Mouse (Mus musculus) adipocyte (in vitro differentiated cells): ENCODE measurements around the gene Fam71d.

Source experiments
- DNase-seq: peaks from one replicate; pipeline ENCODE4 v3.0.0-alpha.2; 2016; ENCODE audit warnings: low spot score

Fam71d gene

DNA sequence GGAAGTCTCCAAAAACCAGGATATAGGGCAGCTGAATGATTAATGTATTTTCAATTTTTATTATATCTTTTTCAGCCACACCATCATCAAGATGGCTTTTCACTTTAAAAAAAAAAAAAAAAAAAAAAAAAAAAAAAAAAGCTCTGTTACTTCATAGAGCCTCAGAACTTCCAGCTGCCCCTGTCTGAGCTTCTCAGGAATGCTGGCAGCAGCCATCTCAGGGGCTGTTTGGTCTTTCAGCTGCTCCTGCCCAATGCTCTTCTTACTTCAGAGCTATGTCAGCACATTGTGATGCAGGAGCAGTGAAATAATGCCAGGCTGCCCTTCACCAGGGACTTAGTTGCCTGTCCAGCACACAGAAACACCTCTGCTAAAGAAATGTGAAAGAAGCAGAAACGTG, at the start of gene Fam71d:
TSS of gene Fam71d (plus strand) at position 211 of the 400 bp plus-strand sequence.
- no peak for DNase-seq

DNA sequence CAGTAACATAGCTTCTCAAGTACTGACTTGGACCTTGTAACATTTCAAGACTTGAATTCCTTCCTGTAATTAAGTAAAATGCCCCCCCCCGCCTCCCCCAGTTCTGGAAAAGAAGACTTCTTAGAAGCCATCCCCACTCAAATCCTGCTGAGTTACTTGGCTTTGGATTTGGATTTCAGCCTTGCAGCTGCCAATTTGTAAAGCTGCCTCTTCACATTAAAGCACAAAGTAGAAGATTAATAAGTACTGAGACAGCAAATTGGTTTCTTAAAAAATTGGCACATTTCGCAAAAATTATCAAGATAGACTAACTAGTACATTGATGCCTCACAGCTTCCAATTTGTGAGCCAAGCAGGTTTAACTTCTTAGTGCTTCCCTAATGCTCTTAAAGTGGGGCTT, 47.6 kb upstream of the Fam71d start:
- no peak for DNase-seq

DNA sequence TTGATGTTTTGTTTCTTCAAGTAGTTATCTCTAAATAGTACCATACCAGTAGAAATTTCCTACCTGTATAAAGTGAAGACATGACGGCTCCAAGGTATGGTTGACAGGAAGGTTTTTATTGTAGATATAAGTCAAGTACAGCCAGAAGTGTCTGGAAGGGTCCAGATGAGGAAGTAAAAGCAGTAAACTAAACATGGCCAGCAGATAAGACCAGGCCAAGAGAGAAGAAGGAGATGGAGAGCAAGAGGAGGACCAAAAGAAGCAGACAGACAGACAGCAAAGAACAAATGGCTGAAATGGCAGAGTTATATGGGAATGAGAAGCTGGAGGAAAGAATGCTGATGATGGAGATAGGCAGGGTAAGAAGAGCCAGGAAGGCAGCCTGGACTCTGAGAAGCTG, 46.1 kb upstream of the Fam71d start:
- DNase-seq, result no peak

DNA sequence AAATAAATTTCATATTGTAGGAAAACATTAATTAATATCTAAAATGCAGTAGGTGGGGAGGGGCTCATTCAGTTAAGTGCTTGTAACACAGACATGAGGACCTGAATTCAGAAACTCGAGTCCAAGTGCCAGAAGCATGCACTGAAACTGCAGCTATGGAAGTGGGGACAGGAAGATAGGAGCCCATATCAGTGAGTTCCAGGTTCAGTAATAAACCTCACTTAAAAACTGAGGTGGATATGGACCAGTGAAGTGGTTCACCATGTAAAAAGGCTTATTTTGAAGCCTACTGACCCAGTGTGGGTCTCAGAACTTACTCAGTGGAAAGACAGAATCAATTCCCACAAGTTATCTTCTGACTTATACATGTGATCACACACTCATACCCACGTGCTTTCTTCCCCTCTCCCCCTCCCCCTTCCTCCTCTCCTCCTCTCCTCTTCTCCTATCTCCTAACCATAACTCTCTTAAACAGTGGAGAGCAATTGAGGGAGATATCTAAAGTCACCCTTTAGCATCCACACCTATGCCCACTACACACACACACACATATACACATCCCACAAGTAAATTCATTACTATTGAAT, 31.5 kb upstream of the Fam71d start:
- no peak for DNase-seq

DNA sequence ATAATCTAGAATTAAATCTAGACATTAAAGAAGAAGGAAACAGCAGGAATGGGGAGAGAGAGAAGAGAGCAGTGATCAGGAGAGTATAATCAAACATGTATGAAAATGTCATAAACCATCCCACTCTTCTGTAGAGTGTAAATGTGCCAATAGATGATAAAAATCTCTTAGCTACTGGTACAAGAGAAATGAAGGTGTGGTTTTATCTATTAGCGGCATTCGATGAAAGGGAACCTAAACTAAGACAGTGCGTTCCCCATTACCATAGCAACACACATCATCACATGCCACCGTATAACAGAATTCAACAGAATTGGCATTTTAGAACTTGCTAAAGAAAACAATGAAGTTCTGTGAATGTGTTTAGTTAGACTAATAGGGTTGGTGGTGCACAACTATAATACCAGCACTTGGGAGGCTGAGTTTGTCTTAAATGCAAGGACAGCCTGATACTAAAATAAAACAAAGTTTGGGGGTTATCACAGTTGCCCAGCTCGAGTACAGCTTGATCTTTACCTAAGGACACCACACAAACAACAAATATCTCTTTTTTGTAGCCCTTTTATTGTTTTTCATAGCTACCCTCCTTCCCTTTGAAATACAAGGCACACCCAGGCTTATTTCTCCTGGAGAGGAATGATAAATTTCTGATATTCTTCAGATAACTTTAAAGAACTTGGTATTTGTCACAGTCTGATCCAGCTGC, 13.1 kb upstream of the Fam71d start:
- DNase-seq, result no peak

DNA sequence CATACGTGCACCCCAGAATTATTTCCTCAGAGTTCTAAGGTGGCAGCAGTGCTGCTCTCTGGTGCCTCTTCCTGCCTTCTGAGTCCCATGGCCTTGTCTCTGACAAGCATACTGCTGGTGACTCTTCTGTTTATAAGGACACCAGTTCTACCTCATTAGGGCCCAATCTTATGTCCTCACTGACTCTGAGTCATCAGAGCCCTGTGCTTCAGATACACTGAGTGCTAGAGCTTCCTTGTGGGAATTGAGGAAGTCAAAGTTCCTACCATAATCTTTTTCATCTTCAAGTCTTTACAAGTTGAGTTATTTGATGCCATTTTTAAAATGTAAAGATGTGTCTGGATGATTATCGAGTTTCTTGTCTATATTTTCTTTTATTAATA, 12.5 kb upstream of the Fam71d start:
- no peak for DNase-seq

DNA sequence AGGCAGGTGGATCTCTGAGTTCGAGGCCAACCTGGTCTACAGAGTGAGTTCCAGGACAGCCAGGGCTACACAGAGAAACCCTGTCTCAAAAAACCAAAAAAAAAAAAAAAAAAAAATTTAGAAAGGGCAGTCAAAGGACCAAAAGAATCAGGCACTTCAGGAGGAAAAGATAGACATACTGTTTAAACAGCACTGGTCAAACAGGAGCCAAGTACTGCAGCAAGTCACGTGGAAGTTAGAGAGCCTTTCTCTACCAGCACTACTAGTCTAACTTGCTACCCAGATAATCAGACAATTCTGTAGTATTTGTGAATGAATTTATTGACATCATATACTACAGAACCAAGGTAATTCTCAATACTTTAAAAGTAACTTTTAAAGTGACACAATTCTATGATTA, 10.3 kb upstream of the Fam71d start:
- no peak for DNase-seq

DNA sequence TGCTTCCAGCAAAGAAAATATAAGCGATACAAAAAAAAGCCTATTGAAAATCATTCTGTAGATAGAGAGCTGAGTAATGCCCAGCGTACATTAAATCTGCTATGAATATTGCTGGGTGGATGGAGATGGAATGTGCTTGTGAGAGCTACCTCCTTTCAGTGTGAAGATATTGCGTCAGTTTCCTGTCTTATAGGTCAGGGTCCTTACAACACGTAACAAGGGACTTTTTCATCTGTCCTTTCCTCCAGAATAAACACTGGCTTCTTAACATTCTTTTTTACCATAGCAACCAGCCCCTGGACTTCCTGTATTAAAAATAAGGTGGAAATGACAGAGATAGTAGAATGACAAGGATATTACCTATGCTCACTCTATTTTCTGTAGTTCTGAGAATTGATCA, 9.1 kb upstream of the Fam71d start:
- no peak for DNase-seq

DNA sequence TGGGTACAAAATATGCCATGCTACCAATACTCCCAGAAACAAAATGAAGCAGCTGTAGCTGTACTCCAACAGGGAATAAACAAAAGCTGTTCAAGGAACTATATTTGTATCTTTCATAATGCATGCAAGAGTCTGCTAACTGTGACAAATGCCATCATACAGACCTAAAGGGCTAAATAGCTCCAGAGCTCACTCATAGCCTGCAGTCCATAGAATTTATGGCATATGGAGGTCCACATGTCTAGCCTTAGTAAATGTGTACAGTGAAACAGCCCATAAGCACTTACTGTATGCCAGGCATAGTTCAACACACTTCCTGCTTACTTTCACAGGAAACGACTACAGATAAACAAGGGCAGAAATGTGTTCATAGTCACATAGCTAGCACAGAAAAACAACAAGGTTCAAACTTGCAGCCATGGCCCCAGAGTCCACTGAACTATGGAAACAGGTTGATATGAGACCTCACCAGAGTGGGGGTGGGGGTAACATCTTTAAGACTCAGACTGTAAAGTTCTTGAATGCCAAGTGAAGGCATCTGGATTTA, 5.6 kb upstream of the Fam71d start:
- DNase-seq, result no peak

DNA sequence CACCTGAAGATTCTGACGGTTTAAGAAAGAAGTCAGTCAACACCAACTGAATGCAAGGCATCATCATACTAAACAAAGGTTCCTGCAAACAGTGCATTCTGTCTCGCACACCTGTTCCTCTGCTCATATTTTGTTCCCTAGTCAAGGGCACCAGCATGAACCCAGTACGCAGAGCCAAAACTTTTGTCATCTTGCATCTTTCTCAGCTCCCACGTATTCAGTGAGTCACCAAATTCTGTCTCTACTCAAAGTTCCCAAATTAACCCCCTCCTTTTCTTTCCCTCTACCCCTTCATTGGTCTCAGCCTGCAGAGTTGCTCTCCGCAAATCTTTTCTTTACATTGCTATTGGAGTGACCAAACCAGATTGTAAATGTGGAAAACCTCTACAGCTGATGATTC, 2.5 kb upstream of the Fam71d start:
- no peak for DNase-seq

DNA sequence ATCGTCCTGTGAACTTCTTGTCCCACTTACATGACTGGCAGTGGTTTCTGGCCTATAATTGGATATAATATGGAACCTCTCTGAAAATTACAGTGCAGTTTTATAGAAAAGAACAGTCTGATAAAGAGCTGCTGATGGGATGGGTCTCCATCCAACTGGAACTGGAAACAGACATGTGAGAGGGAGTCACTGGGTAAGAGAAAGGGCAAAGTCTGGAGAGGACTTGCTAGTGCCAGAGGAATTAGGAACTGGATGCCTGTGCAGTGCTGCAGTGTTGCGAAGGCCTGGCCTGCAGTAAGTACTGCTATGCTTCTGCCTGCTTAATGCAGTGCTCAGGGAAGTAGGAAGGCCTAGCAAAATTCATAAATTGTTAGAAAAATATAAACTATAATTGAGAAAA, 1.9 kb downstream of the Fam71d start:
- DNase-seq, result peak; percentile 15

DNA sequence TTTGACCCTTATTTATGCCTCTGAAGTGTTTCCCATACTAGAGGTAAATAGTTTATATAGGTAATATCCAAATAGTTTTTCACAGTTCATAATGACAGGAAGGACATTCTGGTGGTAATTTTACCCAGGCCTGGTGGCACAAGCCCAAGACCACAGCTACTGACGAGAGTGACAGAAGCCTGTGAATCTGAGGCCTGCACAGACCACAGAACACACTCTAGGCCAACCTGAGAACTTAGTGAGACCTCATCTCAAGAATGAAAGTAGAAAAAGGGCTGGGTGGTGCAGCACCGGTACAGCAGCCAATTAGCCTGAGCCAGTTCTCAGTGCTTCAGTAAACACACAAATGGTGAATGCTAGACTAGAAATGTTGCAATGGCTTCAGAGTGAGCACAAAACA, 26.4 kb downstream of the Fam71d start:
- no peak for DNase-seq

DNA sequence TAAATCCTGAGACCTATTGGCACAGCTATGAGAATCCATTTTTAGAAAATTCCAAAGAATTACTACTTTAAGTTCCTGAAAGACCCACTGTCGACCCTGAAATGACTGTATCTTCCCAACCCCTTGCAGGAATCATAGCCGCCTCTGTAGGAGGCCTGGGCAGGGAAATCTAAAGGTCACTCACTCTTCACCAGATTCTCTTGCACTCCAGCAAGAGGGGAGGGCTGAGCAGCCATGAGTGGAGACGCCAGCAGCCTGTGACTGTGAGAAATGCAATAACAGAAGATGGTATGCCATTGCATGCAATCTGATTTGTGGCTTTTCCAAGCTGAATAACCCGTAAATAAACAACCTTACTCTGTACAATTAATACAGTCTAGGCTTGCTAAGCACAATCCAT, 36.4 kb downstream of the Fam71d start:
- peak; percentile 22 for DNase-seq

DNA sequence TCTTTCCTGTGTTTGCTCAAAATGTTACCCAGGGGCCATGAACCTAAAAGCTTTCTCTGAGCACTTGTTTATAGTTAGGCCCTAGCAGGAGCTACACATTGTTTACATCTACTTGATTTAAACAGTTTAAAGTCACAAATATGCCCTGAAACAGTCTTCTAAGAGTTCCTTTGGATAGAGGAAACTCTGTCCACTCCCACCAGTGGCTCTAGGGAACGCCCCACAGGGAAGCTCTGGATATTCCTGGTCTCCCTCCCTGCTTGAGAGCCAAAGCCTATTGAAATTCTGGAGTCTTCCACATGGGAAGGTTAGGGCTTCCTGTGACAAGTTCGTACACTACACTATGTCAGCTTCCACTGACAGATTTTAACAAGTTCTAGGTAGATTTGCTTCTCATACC, 48.3 kb downstream of the Fam71d start:
- DNase-seq, result no peak

DNA sequence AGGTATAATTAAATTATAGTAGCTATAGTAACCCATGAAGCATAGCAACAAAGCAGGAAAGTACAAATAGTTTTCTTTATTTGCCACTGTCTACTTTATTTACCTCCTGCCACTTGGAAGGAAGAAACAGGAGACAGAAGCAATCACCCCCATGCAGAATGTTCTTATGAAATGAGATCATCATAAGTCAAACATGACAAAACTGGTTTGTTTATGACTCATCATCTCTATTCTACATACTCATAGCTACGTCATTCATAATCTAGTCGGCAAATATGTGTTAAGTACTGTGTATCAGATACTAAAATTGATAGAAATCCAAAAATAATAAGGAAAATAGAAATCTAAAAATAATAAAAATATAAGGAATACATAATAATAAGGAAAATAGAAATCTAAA, 49.0 kb downstream of the Fam71d start:
- DNase-seq, result no peak

DNA sequence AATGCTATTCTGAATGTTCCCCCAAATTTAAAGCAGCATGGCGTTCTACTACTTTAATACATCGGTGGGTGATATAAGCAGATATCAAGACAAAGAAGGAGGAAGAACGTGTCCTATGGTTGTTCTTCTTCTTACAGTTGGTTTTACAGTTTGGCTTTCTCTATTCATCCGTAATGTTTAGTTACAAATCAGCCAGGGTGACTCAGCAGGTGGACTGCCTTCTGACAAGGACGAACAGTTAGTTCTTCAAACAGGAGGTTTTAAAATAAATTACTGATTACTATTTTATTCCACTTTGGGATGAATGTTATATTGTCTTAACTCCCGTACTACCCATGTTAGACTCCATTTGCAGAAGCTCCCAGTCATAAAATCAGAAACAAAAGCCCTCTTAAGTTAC, 54.9 kb downstream of the Fam71d start:
- DNase-seq, result no peak

DNA sequence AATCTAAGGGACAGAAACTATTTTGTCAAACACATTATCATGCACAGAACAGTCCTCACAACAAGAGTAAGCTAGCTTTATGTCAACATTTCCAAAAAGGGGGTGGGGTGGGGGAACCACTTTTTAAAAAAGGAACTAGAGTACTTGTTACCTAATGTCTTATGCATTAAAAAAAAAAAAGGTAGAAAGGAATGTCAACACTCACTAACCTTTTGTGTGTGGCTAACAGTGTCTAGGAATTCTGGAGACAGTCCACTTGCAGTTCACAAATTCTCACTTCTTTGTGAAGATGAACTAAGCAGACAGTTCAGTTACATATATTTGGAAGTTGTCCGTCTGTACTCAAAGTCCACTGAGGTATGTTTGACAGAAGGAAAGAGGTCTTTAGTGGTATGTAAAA, 56.1 kb downstream of the Fam71d start:
- no peak for DNase-seq

DNA sequence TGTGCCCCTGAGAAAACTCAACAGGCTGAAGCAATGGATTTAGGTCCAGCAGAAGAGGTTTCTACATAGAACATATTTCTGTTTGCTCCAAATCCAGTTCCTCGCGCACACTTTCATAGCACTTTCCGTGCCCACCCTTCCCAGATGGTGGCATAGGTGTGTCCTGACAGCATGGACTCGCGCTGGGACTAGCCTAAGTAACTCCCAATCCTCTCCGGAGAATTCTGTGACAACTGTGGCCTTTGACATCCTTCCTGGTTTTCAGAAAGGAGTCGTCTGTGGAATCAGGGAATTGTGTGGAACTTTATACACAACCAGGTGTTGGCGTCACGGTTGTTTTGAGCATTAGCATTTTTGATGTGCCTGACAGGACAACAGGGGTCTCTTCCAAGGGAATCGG, 56.8 kb downstream of the Fam71d start:
- DNase-seq, result peak; percentile 50

DNA sequence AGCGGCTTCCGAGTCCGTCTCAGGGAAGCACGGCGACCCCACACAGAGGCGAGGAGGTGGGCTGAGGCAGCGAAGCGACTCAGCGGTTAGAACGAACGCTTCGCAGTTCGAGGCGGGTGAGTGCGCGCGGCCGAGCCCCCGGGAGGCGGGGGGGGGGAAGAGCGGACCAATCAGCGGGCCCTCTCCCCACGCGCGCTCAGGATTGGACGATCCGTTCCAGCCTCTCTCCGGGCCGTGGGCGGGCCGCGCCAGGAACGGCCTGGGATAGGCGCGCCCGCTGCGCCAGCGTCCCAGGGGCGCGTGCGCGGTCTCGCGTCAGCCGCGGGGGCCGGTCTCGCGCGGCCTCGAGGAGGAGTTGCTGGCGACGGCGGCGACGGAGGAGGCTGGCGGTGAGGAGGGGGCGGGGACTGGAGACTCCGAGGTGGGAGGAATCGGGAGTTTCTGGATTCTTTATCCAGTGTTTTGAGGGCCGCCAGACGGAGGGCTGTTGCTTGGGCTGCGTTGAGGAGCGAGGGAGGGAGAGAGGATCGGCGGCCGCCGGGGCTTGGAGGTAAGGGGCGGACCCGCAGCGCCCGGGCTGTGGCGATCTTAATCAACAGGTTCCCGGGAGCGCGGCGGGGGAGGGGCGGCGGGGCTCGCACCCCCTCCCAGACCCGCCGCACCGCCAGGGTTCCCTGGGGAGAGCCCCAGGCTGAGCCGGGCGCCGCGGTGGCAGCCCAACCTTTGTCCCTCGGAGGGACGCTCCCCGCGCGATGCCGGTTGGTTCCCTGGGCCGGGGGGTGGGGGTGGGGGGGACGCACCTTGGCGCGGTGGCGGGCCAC, 57.4 kb downstream of the Fam71d start, which contains the start of gene Mpp5:
TSS of gene Mpp5 (plus strand) at position 351 of the 821 bp plus-strand sequence.
- peak; percentile 95 for DNase-seq

DNA sequence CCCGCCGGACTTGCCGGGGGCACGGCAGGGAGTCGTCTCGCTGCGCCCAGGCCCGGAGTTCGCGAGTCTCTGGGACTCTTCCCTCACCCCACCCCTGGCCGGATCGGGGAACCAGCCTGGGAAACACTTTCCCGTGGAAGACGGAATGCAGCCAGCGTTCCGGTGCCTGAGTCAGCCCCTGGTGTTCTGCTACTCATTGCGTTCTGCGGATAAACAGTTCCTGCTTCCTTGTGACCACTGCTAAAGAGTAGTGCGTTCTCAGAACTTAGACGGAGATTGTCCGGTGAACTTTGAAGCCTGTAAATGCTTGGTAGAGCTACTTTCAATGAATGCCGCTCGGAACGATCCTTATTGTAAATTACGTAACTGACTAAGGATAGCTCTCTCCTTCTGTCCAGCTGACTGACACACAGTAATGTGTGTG, 58.1 kb downstream of the Fam71d start:
- peak; percentile 76 for DNase-seq

DNA sequence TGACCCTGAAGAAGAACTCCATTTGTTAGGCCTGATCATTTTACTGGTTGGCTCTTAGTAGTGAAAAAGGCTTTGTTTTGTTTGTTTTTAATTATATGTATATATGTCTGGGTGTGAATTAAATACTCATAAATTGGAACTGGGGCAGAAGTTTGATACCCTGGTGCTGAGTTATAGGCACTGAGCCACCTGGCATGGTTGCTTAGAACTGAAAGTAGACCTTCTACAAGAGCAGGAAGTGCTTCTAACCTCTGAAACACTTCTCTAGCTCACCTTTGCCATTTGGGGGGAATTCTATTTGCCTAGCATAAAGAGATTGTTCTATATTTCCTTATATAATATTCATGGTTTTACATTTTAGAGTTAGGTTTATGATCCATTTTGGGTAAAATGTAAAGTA, 70.6 kb downstream of the Fam71d start:
- no peak for DNase-seq

DNA sequence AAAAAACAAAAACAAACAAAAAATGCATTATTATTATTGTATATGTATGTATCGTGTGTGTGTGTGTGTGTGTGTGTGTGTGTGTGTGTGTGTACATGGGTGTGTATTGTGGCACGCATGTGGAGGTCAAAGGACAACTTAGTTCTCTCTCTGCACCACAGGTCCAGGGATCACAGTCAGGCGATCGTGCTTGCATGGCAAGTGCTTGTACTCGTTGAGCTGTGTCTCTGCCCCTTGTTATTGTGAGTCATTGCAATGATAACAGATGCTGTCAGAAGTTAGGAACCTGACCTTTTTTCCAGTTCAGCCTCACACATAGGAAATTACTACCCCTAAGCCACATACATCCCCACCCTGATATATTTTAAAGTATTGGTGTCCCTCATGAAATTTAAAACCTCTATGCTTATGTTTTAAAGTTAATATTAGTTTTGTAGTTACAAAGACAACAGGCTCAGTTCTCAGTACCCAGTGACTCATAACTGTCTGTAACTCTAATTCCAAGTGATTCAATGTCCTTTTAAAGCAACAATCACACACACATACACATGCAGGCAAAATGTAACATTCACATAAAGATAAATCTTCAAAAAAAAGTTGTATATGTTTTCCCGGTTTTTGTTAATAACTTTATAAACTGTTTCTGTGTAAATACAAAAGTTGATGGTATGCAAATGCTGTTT, 77.8 kb downstream of the Fam71d start:
- peak; percentile 22 for DNase-seq
